Mouse (Mus musculus) telencephalon, adult 2 months (tissue): Measurements from ENCODE around the gene Gm15128.
"Not testable (repeated sequence)": the region's sequence is repeated elsewhere in the genome, so short reads cannot be mapped to it uniquely, and the experiment has no call there.

Experiments
- DNase-seq: peaks from one replicate; pipeline ENCODE4 v3.0.0-alpha.2; 2011; ENCODE audit warnings: low read depth, low spot score

Gene Gm15128

DNA sequence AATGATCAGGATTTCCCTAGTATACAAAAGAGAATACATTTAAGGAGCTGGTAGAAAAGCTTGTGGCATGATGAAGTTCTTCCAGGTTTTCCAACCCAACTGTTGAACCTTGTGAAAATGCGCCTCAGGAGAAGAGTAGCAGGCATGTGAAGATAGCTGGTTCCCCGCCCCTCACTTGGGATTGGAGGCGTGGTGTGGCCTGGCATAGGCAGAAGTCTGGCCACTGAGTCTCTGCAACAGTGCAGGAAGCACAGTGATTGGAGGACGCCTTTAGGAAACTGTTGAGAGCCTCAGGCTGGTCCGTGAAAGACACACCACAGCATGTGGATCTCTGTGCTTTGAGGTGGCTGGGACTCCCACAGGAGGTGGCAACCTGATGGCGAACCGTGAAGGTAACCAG, at the start of gene Gm15128:
Gene Gm15128 (plus strand): TSS at position 301 of the 400 bp plus-strand sequence.
- not testable (repeated sequence) for DNase-seq
